Mouse (Mus musculus) bone marrow macrophage, adult 2 months (primary cell): ENCODE data around the gene Ccdc24.

ENCODE experiments used
- CTCF ChIP-seq: IDR thresholded peaks from 2 replicates; pipeline ENCODE4 v1.5.1; 2012; ENCODE audit warnings: low read depth, mild to moderate bottlenecking, low read length, moderate library complexity
- POLR2A ChIP-seq: IDR thresholded peaks from 2 replicates; pipeline ENCODE4 v1.6.1; 2012; ENCODE audit warnings: mild to moderate bottlenecking, low read depth, low read length, borderline replicate concordance

DNA sequence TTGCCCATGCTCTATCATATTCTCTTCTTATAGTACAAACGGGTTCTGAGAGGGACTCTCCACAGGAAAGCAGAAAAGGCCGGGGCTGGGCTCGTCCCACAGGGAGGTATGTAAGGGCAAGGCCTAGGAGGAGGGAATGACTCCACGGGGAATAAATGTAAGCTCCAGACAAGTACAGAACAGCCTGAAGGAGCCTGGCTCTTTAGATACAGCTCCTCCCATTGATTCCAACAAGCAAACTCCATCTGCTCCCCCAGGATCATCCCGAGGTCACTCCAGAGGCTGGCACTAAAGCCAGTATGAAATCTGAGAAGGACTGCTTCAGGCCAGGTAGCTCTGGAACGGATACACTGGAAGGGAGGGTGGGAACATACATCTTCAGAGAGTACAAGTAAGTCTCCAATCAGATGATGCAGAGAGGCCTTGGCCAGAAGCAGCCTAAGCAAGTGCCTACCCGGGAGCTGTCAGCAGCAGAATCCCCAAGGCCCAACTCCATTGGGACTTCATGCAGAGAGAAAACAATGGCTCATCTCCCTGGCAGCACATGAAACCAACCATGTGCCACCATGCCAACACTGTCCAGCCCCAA is 40.4 kb upstream of the Ccdc24 start:
- TF ChIP-seq POLR2A = no peak
- TF ChIP-seq CTCF = no peak
